Mouse (Mus musculus) gastrocnemius, postnatal 14 days (tissue): ENCODE results near the gene Dtl. TPM values are rescaled to one million over a fixed set of nuclear protein-coding genes. Genes with fewer than 3 reads are reported as not detected.
A peak's percentile ranks its signal among the peaks of the same experiment; 100 is the strongest.

Source experiments
- DNase-seq: peaks from one replicate; pipeline ENCODE4 v3.0.0; 2021; ENCODE audit warnings: mixed read lengths
- intact Hi-C: fragments of 180-260 bp; cut with DNase I; formaldehyde crosslinking; loops from one replicate; pipeline ENCODE4 v1.15.1; 2025; ENCODE audit warnings: low total_unique reads
- long read RNA-seq, 2 experiments: library from polyadenylated mRNA; stranded (forward); transcript quantifications; one replicate each; pipeline ENCODE4 v2.0.0; 2021
- total RNA-seq, 2 experiments: library from RNA; stranded (reverse); gene quantifications; 2 replicates each; pipeline ENCODE4 v1.2.3; 2021

The Dtl gene
- total RNA-seq = 1 to 10 TPM in 1 of 2 experiments, under 1 TPM in 1; 1.00 to 2.0 TPM
- long read RNA-seq, experiment 1 = 0 reads
- long read RNA-seq, experiment 2, partial matches to known transcripts = 1 of 1 reads
- long read RNA-seq, experiment 2, other reads (novel, unspliced or antisense) = 0 of 1 reads

GRCm38 (mm10) chr1:191575458-191576247 is at the start of gene Dtl, which contains the start of gene Ints7:
Dtl (minus strand) TSS chr1:191575544.
Ints7 (plus strand) TSS chr1:191575636.
- intact Hi-C loops = no loop called here
- DNase-seq = peak; percentile 100

DNA sequence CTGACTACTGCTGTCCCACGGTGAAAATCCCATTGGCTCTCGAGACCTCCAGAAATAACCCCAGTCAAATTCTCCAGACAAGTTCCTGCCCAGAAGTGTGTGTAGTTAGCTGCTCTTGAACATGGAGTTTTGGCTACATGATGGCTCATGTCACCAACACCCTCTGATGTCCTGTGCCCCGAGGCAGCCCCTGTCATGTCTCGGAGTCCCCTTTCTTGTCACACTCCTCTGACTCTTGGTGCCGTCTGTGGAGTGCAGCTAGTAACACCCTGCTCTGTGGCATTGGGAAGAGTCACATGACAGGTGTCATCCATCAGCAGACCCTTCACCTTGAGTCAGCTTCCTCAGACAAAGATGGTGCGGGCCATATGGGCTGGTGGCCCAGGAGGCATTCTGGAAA is 49.7 kb upstream of the Dtl start:
- intact Hi-C loops = no loop called here

DNA sequence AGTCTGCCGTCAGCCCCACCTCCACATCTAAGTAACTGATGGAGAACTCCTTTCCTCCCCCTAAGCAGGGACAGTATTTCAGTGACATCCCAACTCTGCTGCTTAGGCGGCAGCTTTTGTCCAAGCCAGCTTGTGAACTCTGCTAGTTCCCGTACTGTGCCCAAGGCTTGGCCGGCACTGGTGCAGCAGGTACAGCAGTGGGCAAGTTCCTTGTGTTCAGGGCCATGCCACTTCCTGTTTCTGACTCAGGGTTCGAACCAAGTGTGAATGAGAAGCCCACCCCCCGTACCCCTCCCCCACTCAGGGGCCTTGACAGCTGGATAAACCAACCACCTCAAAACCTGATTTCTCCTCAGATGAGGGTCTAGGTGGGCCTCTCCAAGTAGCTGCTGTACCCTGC is 49.1 kb upstream of the Dtl start:
- intact Hi-C loops = no loop called here
- DNase-seq = no peak

More for the DNA sequence above, 49.7 kb upstream of the Dtl start:
- DNase-seq = no peak

DNA sequence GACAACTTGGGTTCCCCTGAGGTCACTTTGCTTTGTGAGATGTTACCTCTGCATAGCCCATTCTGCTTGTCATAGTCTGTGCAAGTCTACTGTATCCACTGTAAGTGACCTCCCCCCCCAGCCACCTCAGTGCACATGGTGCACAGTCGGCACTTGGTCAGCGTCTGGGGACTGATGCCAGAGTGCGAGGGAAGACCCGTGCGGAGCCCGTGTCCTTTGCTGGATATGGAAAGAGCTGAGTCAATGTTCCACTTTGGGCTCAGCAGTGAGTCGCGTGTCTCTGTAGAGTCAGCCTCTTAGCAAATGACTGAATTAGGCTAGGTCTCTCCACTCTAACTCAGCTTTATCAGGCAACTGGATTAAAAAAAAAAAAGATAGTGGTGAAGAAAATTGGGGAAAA is 47.5 kb upstream of the Dtl start:
- intact Hi-C loops = no loop called here
- DNase-seq = peak; percentile 51

GRCm38 (mm10) chr1:191621096-191621495 is 45.8 kb upstream of the Dtl start:
- intact Hi-C loops = no loop called here
- no peak for DNase-seq

DNA sequence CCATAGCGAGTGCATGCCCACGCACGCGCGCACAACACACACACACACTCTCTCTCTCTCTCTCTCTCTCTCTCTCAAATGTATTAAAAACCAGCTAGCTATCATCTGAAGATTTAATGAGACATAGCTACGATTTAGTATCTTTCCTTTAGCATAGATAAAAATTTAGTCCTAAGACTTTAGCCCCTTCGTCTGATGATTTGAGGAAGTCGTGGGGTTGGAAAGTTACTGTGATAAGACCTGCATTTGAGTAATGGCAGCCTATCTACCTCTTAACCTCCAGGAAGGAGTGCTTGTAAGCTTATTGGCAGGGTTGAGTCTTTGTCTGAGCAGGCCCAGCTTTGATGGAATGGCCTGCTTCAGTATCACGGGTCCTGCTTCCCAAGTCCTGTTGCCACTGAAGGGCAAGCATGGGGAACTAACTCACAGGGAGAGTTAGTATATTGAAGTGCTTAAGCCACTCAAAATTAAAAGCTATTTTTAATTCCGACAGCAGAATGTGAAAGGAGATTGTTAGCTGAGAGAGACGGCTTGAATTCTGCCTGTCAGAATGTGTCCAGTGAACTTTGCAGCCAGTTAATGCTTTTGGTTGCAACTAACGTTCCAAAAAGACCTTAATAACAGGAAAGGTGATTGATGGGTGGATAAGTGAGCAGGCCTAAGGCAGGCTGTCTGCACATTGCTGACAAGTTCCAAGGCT is 42.9 kb upstream of the Dtl start:
- intact Hi-C loops = no loop called here
- DNase-seq = no peak

GRCm38 (mm10) chr1:191617589-191617988 is 42.2 kb upstream of the Dtl start:
- intact Hi-C loops = no loop called here
- DNase-seq = no peak

DNA sequence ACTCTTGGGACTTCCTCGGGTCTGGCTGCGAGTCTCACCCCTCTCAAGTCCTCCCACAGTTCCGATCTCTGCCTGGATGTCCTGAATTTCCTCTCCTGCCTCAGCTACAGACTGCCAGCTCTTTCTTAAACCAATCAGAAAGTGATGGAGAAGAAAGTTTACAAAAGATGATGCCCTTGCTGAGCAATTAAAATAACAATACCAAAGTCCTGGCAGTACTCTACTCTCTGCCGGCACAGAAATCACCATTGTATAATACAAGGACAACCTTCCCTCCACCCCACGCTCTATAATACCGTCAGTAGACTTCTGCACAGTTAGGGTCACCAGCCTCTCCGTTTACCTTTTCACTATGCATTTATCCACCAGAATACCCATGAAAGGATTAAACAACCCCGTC is 40.9 kb upstream of the Dtl start:
- no peak for DNase-seq
- intact Hi-C loops = no loop called here

GRCm38 (mm10) chr1:191612877-191613276 is 37.5 kb upstream of the Dtl start:
- no peak for DNase-seq
- intact Hi-C loops = no loop called here

DNA sequence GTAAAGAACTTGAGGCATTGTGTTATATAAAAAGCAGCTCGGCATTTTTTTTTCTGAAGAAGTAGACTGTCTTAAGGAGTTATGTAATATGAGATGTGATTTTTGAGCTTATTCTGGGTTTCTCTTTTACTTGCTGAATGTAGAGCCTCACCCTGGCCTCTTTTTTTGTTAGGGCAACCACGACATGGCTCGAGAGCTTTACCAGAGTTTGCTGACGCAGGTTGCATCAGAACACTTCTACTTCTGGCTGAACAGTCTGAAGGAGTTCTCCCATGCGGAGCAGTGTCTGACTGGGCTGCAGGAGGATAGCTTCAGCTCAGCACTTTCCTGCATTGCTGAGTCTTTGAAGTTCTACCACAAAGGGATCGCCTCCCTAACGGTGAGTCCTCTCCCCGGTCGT is 36.3 kb upstream of the Dtl start:
- intact Hi-C loops = no loop called here

GRCm38 (mm10) chr1:191610357-191610756 is 35.0 kb upstream of the Dtl start:
- no peak for DNase-seq
- intact Hi-C loops = no loop called here

More for the DNA sequence above, 36.3 kb upstream of the Dtl start:
- DNase-seq = no peak

DNA sequence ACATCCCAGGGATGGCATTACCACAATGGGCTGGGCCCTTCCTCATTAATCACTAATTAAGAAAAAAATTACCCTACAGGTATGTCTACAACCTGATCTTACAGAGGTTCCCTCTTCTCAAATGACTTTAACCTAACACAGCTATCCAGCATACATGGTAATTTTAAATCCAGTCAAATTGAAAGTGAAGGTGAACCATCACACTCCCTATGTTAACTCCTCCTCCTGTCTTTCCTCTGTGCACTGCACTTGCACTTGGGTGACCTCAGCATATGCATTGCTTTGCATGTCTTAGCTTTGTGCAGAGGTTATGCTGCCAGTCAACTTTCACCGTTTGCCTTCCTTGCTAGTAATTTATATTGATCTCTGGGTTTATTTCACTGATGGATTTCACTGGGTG is 34.2 kb upstream of the Dtl start:
- intact Hi-C loops = no loop called here
- no peak for DNase-seq

DNA sequence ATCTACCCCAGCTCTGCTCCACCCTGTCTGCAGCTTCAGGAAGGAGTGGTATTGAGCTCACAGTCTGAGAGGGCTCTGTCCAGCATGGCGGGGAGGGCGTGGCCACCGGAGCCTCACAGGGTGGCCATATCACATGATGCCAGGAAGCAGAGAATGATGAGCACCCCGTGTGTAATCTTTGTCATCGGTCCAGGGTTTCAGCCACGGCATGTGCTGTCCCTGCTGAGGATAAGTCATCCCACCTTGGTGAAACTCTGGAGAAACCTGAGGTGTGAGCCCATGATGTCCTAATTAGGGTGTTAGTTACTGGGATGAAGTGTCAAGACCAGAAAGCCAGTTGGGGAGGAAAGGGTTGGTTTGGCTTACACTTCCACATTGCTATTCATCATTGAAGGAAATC is 33.7 kb upstream of the Dtl start:
- intact Hi-C loops = no loop called here
- DNase-seq = no peak

- intact Hi-C loops = no loop called here
- no peak for DNase-seq
Measured at GRCm38 (mm10) chr1:191604690-191605089, 29.3 kb upstream of the Dtl start.

GRCm38 (mm10) chr1:191599210-191599609 is 23.9 kb upstream of the Dtl start:
- DNase-seq = no peak
- intact Hi-C loops = no loop called here

DNA sequence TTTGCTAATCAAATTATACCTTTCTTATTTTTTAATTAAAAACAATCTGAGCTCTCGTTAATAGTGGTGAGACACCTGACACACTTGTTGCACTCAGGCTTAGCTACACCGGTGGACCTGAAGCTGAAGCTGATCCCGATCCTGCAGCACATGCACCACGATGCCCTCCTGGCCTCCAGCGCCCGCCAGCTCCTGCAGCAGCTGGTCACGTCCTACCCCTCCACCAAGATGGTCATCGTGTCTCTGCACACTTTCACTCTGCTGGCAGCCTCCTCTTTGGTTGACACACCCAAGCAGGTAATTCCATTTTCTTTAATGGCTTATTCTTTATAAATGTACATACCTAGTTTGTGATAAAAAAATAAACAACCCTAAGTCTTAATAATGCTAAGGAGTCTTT is 20.7 kb upstream of the Dtl start:
- intact Hi-C loops = no loop called here
- no peak for DNase-seq

GRCm38 (mm10) chr1:191592016-191592720 is 16.8 kb upstream of the Dtl start:
- no peak for DNase-seq
- intact Hi-C loops = no loop called here

DNA sequence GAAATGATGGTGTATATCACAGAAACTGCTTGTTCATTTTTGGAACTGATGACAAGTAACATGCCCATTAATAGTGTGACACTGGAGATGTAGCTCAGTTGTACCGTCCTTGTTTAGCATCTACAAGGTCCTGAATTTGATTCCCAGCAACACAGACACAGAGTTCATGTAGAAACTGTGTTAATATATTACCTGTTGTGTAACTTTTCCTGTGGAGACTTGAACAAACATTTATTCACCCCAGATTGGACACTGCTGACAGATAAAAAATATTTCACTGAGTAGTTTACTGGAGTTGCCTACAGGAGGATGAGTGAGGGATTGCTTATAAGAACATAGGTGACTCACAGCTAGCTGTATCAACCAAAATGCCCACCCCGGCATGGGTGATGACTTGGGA is 13.4 kb upstream of the Dtl start:
- intact Hi-C loops = no loop called here
- no peak for DNase-seq

DNA sequence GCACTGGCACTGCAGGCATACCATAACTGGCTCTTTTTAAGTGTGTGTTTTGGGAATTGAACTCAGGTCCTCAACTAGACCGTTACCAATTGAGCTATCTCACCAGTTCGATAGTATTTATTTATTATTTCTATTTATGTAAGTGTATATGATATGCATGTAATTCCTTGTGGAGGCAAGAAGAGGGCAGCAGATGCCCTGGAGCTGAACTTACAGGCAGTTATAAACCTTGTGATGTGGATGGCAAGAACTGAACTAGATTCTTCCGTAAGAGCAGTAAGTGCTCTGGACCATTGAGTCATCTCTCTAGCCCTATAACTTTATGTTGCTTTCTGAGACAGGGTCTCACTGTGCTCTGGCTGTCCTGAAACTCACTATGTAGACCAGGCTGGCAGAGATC is 11.7 kb upstream of the Dtl start:
- intact Hi-C loops = no loop called here

GRCm38 (mm10) chr1:191585704-191586103 is 10.4 kb upstream of the Dtl start:
- intact Hi-C loops = no loop called here
- DNase-seq = no peak

More for the DNA sequence above, 11.7 kb upstream of the Dtl start:
- no peak for DNase-seq
